Mouse (Mus musculus) brain, embryonic 14.5 days (tissue): Measurements from ENCODE around the gene E2f6.

Experiments used
- CTCF ChIP-seq: fragments of 200-500 bp; IDR thresholded peaks from 2 replicates; pipeline ENCODE4 v1.5.1; 2012; ENCODE audit warnings: inconsistent platforms, mild to moderate bottlenecking, moderate library complexity, borderline replicate concordance; ENCODE audit not compliant: insufficient read depth, insufficient read length; ENCODE audit errors: extremely low read depth
- POLR2A ChIP-seq: fragments of 200-500 bp; IDR thresholded peaks from 2 replicates; pipeline ENCODE4 v1.6.1; 2012; ENCODE audit warnings: mild to moderate bottlenecking, inconsistent platforms, borderline replicate concordance; ENCODE audit not compliant: poor library complexity, insufficient read depth, insufficient read length, severe bottlenecking; ENCODE audit errors: extremely low read depth

GRCm38 (mm10) chr12:16774605-16775004 is 36.2 kb upstream of the E2f6 start:
- TF ChIP-seq POLR2A (no peak), CTCF (no peak)
